Mouse (Mus musculus) stomach, postnatal 0 days (tissue): ENCODE results near the gene Sec14l1.

Source experiments
- CTCF ChIP-seq: IDR thresholded peaks from 2 replicates; pipeline ENCODE4 v1.5.1; 2016; ENCODE audit warnings: antibody characterized with exemption, low read depth, mild to moderate bottlenecking, moderate library complexity
- EP300 ChIP-seq: optimal IDR thresholded peaks from 2 replicates; pipeline ENCODE3; 2016; ENCODE audit warnings: antibody characterized with exemption

GRCm38 (mm10) chr11:117208151-117208673, 93.2 kb downstream of the Sec14l1 start:
- TF ChIP-seq CTCF = no peak
- no peak for TF ChIP-seq EP300
